Mouse (Mus musculus): ENCODE data around the gene Kcnq2. TPM values are rescaled to one million over a fixed set of nuclear protein-coding genes. Genes with fewer than 3 reads are reported as not detected.

Gene Kcnq2
- polyA plus RNA-seq, 1 experiment from 2014 or later = not detected

Other genes starting within 250 kb of the Kcnq2 start
- 27.2 to 34.6 TPM (median 28.8 TPM) in 3 replicates for gene Ythdf1, start 214.4 kb downstream of the Kcnq2 start, polyA plus RNA-seq (2018)
- not detected in 3 replicates for gene Birc7, start 206.3 kb downstream of the Kcnq2 start, polyA plus RNA-seq (2018)
- gene Nkain4, start 180.6 kb downstream of the Kcnq2 start, polyA plus RNA-seq (2018) = not detected in 3 replicates
- 24.6 to 27.3 TPM (median 25.5 TPM) in 3 replicates for gene Arfgap1, start 168.1 kb downstream of the Kcnq2 start, polyA plus RNA-seq (2018)
- gene Col20a1, start 148.8 kb downstream of the Kcnq2 start, polyA plus RNA-seq (2018) = 0.31 to 0.83 TPM (median 0.33 TPM) in 3 replicates
- not detected in 3 replicates for gene Chrna4, start 91.8 kb downstream of the Kcnq2 start, polyA plus RNA-seq (2018)
- 0.23 to 0.38 TPM in 2 of 3 replicates, not detected in the other for gene Eef1a2, start 21.7 kb upstream of the Kcnq2 start, polyA plus RNA-seq (2018)
- gene Ppdpf, start 51.9 kb upstream of the Kcnq2 start, polyA plus RNA-seq (2018) = 60.5 to 98.7 TPM (median 67.9 TPM) in 3 replicates
- gene Ptk6, start 67.5 kb upstream of the Kcnq2 start, polyA plus RNA-seq (2018) = not detected in 3 replicates
- gene Srms, start 77.9 kb upstream of the Kcnq2 start, polyA plus RNA-seq (2018) = not detected in 3 replicates
- not detected in 3 replicates for gene Fndc11, start 84.7 kb upstream of the Kcnq2 start, polyA plus RNA-seq (2018)
- 7.5 to 22.5 TPM (median 16.8 TPM) in 3 replicates for gene Helz2, start 106.7 kb upstream of the Kcnq2 start, polyA plus RNA-seq (2018)
- 8.9 to 11.2 TPM (median 10.8 TPM) in 3 replicates for gene Gmeb2, start 152.7 kb upstream of the Kcnq2 start, polyA plus RNA-seq (2018)
- gene Stmn3, start 179.2 kb upstream of the Kcnq2 start, polyA plus RNA-seq (2018) = not detected in 3 replicates
- gene Rtel1, start 184.4 kb upstream of the Kcnq2 start, polyA plus RNA-seq (2018) = 4.9 to 9.2 TPM (median 5.3 TPM) in 3 replicates
- 13.7 to 17.8 TPM (median 17.3 TPM) in 3 replicates for gene Zgpat, start 229.6 kb upstream of the Kcnq2 start, polyA plus RNA-seq (2018)
- gene Arfrp1, start 230.1 kb upstream of the Kcnq2 start, polyA plus RNA-seq (2018) = 21.9 to 23.2 TPM (median 22.5 TPM) in 3 replicates
- gene Lime1, start 244.8 kb upstream of the Kcnq2 start, polyA plus RNA-seq (2018) = 2.9 to 8.2 TPM (median 3.7 TPM) in 3 replicates